Mouse (Mus musculus) ES-E14 (cell line): ENCODE data around the gene Cfap61. TPM values are rescaled to one million over a fixed set of nuclear protein-coding genes. Genes with fewer than 3 reads are reported as not detected.

Experiments used
- DNase-seq: peaks from one replicate; pipeline ENCODE4 v3.0.0-alpha.2; 2013; ENCODE audit warnings: low read depth, low spot score
- H3K27ac ChIP-seq: 2 replicates; pipeline ENCODE4 v1.5.1; 2012; ENCODE audit warnings: low read depth, mild to moderate bottlenecking, low read length, moderate library complexity, mixed read lengths; ENCODE audit not compliant: poor library complexity, insufficient read depth, severe bottlenecking
- H3K36me3 ChIP-seq: 2 replicates; pipeline ENCODE4 v1.6.1; 2012; ENCODE audit warnings: mild to moderate bottlenecking, low read length, moderate library complexity, mixed read lengths; ENCODE audit not compliant: control insufficient read depth, poor library complexity, insufficient read depth, severe bottlenecking
- H3K4me1 ChIP-seq, 2 experiments: fragments of 150-350 bp in 1 of 2; sonication (generic) in 1 of 2; 2 replicates each; pipeline ENCODE4 v1.6.1; 2012; ENCODE audit warnings: low read length in 2 of 2, mild to moderate bottlenecking in 1 of 2, mixed read lengths in 1 of 2; ENCODE audit not compliant: control insufficient read depth in 2 of 2, insufficient read depth in 2 of 2, poor library complexity in 1 of 2
- H3K4me3 ChIP-seq, 2 experiments: fragments of 150-350 bp in 1 of 2; sonication (generic) in 1 of 2; 2 replicates each; pipeline ENCODE4 v1.5.1; 2012; ENCODE audit warnings: low read length in 2 of 2, low read depth in 1 of 2, mild to moderate bottlenecking in 1 of 2, mixed read lengths in 1 of 2; ENCODE audit not compliant: insufficient read depth in 1 of 2, poor library complexity in 1 of 2, severe bottlenecking in 1 of 2
- H3K9ac ChIP-seq: 2 replicates; pipeline ENCODE4 v1.6.1; 2012; ENCODE audit warnings: low read depth, mild to moderate bottlenecking, low read length, mixed read lengths; ENCODE audit not compliant: poor library complexity, insufficient read depth, severe bottlenecking
- H3K9me3 ChIP-seq: fragments of 150-350 bp; sonication (generic); 2 replicates; pipeline ENCODE4 v1.6.1; 2012; ENCODE audit warnings: low read depth, mild to moderate bottlenecking, low read length; ENCODE audit not compliant: control insufficient read depth, insufficient read depth
- CHD2 ChIP-seq: IDR thresholded peaks from 2 replicates; pipeline ENCODE4 v1.6.1; 2014; ENCODE audit warnings: mild to moderate bottlenecking, low read depth, low read length, inconsistent platforms
- HCFC1 ChIP-seq: IDR thresholded peaks from 2 replicates; pipeline ENCODE4 v1.6.1; 2012; ENCODE audit warnings: low read length, inconsistent platforms, borderline replicate concordance; ENCODE audit not compliant: insufficient read depth
- MAFK ChIP-seq: IDR thresholded peaks from 2 replicates; pipeline ENCODE4 v1.6.1; 2014; ENCODE audit warnings: mild to moderate bottlenecking, low read depth, low read length, inconsistent platforms; ENCODE audit not compliant: insufficient read depth
- ZC3H11A ChIP-seq: IDR thresholded peaks from 2 replicates; pipeline ENCODE4 v1.6.1; 2012; ENCODE audit warnings: low read depth, mild to moderate bottlenecking, inconsistent platforms, low read length, borderline replicate concordance
- ZNF384 ChIP-seq: IDR thresholded peaks from 2 replicates; pipeline ENCODE4 v1.6.1; 2012; ENCODE audit warnings: low read depth, low read length, inconsistent platforms
- in situ Hi-C, 2 experiments: fragments of 600-800 bp; cut with MboI; formaldehyde crosslinking; loops; one replicate each; pipeline ENCODE4 v1.15.1; 2025; ENCODE audit warnings: low sequenced_read_pairs in 2 of 2, inconsistent platforms in 1 of 2; ENCODE audit not compliant: unreplicated experiment in 2 of 2
- total RNA-seq: library from RNA; depleted of rRNA; stranded (reverse); fragments of 300-350 nt; gene quantifications from 2 replicates; pipeline ENCODE4 v1.2.3, GENCODE M21; 2012

Cfap61 gene
- total RNA-seq, 1 experiment, result 0.45 TPM

- no peak for TF ChIP-seq ZNF384
- no peak for TF ChIP-seq HCFC1
- no peak for TF ChIP-seq ZC3H11A
- no peak for TF ChIP-seq MAFK
- TF ChIP-seq CHD2, result no peak
- H3K36me3 ChIP-seq, result peaks cover 33% of the 10 kb centered on the region
- in situ Hi-C loops, result no loop called here
Measured at GRCm38 (mm10) chr2:145920941-145921650, 13.5 kb upstream of the Cfap61 start.

GRCm38 (mm10) chr2:145936975-145937374 lies 2.4 kb downstream of the Cfap61 start:
- H3K9ac ChIP-seq, result no peak overlapping the region
- H3K4me3 ChIP-seq, result no peak overlapping the region
- H3K27ac ChIP-seq, result no peak overlapping the region
- in situ Hi-C loops, result no loop called here
- TF ChIP-seq HCFC1 (no peak), ZNF384 (no peak), ZC3H11A (no peak), MAFK (no peak), CHD2 (no peak)
- H3K4me1 ChIP-seq, result 0 out of 4 replicates have a peak, but pooled peaks cover 0 to 2% of the 10 kb centered on the region in 2 experiments
- H3K9me3 ChIP-seq, result no peaks in the 10 kb centered on the region
- no peak for DNase-seq
- H3K36me3 ChIP-seq, result peaks cover 3% of the 10 kb centered on the region

More at GRCm38 (mm10) chr2:145920941-145921650, 13.5 kb upstream of the Cfap61 start:
- Histone ChIP-seq H3K4me1 (peaks cover 0 to 3% of the 10 kb centered on the region in 2 experiments; a peak in 1 of 4 replicates), H3K9me3 (no peaks in the 10 kb centered on the region), H3K4me3 (no peak overlapping the region), H3K27ac (no peak overlapping the region), H3K9ac (no peak overlapping the region)
- no peak for DNase-seq

- Histone ChIP-seq H3K4me1 (no peaks in the 10 kb centered on the region), H3K4me3 (no peak overlapping the region)
- DNase-seq, result no peak
Measured at GRCm38 (mm10) chr2:145941403-145941802, 6.8 kb downstream of the Cfap61 start.

GRCm38 (mm10) chr2:145944286-145944685 lies 9.7 kb downstream of the Cfap61 start:
- Histone ChIP-seq H3K4me1 (no peaks in the 10 kb centered on the region), H3K9me3 (no peaks in the 10 kb centered on the region), H3K4me3 (no peak overlapping the region), H3K27ac (no peak overlapping the region), H3K36me3 (no peaks in the 10 kb centered on the region), H3K9ac (no peak overlapping the region)
- TF ChIP-seq ZNF384, result no peak
- TF ChIP-seq MAFK, result no peak
- no peak for TF ChIP-seq ZC3H11A
- no peak for TF ChIP-seq HCFC1
- no peak for TF ChIP-seq CHD2
- in situ Hi-C loops, result no loop called here
- DNase-seq, result no peak

More at GRCm38 (mm10) chr2:145941403-145941802, 6.8 kb downstream of the Cfap61 start:
- TF ChIP-seq ZC3H11A (no peak), ZNF384 (no peak), CHD2 (no peak), HCFC1 (no peak)
- H3K9ac ChIP-seq, result no peak overlapping the region
- H3K9me3 ChIP-seq, result no peaks in the 10 kb centered on the region
- in situ Hi-C loops, result no loop called here
- no peak overlapping the region for H3K27ac ChIP-seq
- no peaks in the 10 kb centered on the region for H3K36me3 ChIP-seq

GRCm38 (mm10) chr2:145948402-145948954 lies 13.9 kb downstream of the Cfap61 start:
- TF ChIP-seq MAFK (no peak), ZC3H11A (no peak), ZNF384 (no peak), HCFC1 (no peak), CHD2 (no peak)
- in situ Hi-C loops, result no loop called here
- no peak for DNase-seq

More at GRCm38 (mm10) chr2:145948402-145948954, 13.9 kb downstream of the Cfap61 start:
- Histone ChIP-seq H3K9me3 (no peaks in the 10 kb centered on the region), H3K4me3 (no peak overlapping the region), H3K9ac (no peak overlapping the region), H3K27ac (no peak overlapping the region), H3K36me3 (no peaks in the 10 kb centered on the region), H3K4me1 (no peaks in the 10 kb centered on the region)
